In genomic region chr8:84945235-84945632, GRCm38 (mm10) we compare ENCODE assay signal across 8 mouse cellular contexts. TPM values are rescaled to one million over a fixed set of nuclear protein-coding genes. Genes with fewer than 3 reads are reported as not detected.
DNase-seq lines count a peak whose midpoint lies in the region; ATAC-seq and TF ChIP-seq lines count a peak whose summit lies in the region.

No protein-coding gene starts in this region.

- no peak for TF ChIP-seq POLR2A in brain, embryonic 14.5 days (IDR thresholded peaks at IDR 0.05; ENCODE audit: borderline replicate concordance, extremely low read depth, insufficient read depth, insufficient read length, poor library complexity, severe bottlenecking)

- no peak for TF ChIP-seq CTCF in brain, embryonic 14.5 days (IDR thresholded peaks at IDR 0.05; ENCODE audit: borderline replicate concordance, extremely low read depth, insufficient read depth, insufficient read length)

- no peak for ATAC-seq in megakaryocyte progenitor cell, adult 5-6 weeks (replicated peaks; ENCODE audit: poor library complexity)

- intact Hi-C loops in left cerebral cortex, postnatal 4 days (cut with DNase I): no loop called here

- DNase-seq in embryo, embryonic 11 days: peak; percentile 38
- DNase-seq in embryo, embryonic 9.5 days (ENCODE audit: extremely low spot score): no peak
- DNase-seq in brain, embryonic 14.5 days (ENCODE audit: low read depth): peak; percentile 86
- peak; percentile 77 to 85 for DNase-seq in frontal cortex, adult 2 months (ENCODE audit: extremely low spot score in 1 of 2, low spot score in 1 of 2)
- peak; percentile 40 for DNase-seq in left cerebral cortex, postnatal 4 days
- peak; percentile 90 to 94 for DNase-seq in right cerebral cortex, postnatal 10 days (ENCODE audit: low spot score in 2 of 2)
- no peak for DNase-seq in natural killer cell, adult 2 months (ENCODE audit: low spot score in 2 of 2)

RNA-seq across cellular contexts. Expression of gene Rtbdn, which starts 1.6 kb away (rescaled TPM):
- polyA plus RNA-seq in brain, embryonic 14.5 days (2012; rRNA removed): 7.2 and 7.6 TPM in 2 replicates
- polyA plus RNA-seq in frontal cortex, adult 2 months (2012; rRNA removed): 7.6 and 7.9 TPM in 2 replicates
- 1 to 10 TPM; 6.7 to 8.3 TPM for total RNA-seq in left cerebral cortex, postnatal 4 days (2021)
- total RNA-seq in megakaryocyte progenitor cell, adult 5-6 weeks (2015): not detected in 2 replicates
- not detected in 2 replicates for total RNA-seq in megakaryocyte progenitor cell, adult 5-6 weeks (2017)

RNA-seq across cellular contexts. Expression of gene Mast1, which starts 8.1 kb away (rescaled TPM):
- polyA plus RNA-seq in brain, embryonic 14.5 days (2012; rRNA removed): 133 and 166 TPM in 2 replicates
- polyA plus RNA-seq in frontal cortex, adult 2 months (2012; rRNA removed): 69.0 and 76.3 TPM in 2 replicates
- 100 to 1,000 TPM; 195 to 210 TPM for total RNA-seq in left cerebral cortex, postnatal 4 days (2021)
- total RNA-seq in megakaryocyte progenitor cell, adult 5-6 weeks (2015): not detected in 2 replicates
- 0.03 TPM in 1 of 2 replicates, not detected in the other for total RNA-seq in megakaryocyte progenitor cell, adult 5-6 weeks (2017)

RNA-seq across cellular contexts. Expression of gene Gm49661, which starts 24.0 kb away (rescaled TPM):
- not detected in 2 replicates for polyA plus RNA-seq in brain, embryonic 14.5 days (2012; rRNA removed)
- not detected in 2 replicates for polyA plus RNA-seq in frontal cortex, adult 2 months (2012; rRNA removed)
- not detected for total RNA-seq in left cerebral cortex, postnatal 4 days (2021)
- not detected in 2 replicates for total RNA-seq in megakaryocyte progenitor cell, adult 5-6 weeks (2015)
- total RNA-seq in megakaryocyte progenitor cell, adult 5-6 weeks (2017): not detected in 2 replicates

RNA-seq across cellular contexts. Expression of gene Prdx2, which starts 24.2 kb away (rescaled TPM):
- 756 and 915 TPM in 2 replicates for polyA plus RNA-seq in brain, embryonic 14.5 days (2012; rRNA removed)
- polyA plus RNA-seq in frontal cortex, adult 2 months (2012; rRNA removed): 318 and 332 TPM in 2 replicates
- 100 to 1,000 TPM; 665 to 681 TPM for total RNA-seq in left cerebral cortex, postnatal 4 days (2021)
- 266 and 310 TPM in 2 replicates for total RNA-seq in megakaryocyte progenitor cell, adult 5-6 weeks (2015)
- 340 and 388 TPM in 2 replicates for total RNA-seq in megakaryocyte progenitor cell, adult 5-6 weeks (2017)

RNA-seq across cellular contexts. Expression of gene Rnaseh2a, which starts 24.3 kb away (rescaled TPM):
- polyA plus RNA-seq in brain, embryonic 14.5 days (2012; rRNA removed): 41.8 and 51.3 TPM in 2 replicates
- 37.5 and 39.7 TPM in 2 replicates for polyA plus RNA-seq in frontal cortex, adult 2 months (2012; rRNA removed)
- total RNA-seq in left cerebral cortex, postnatal 4 days (2021): 10 to 100 TPM; 41.1 to 42.1 TPM
- 136 and 178 TPM in 2 replicates for total RNA-seq in megakaryocyte progenitor cell, adult 5-6 weeks (2015)
- total RNA-seq in megakaryocyte progenitor cell, adult 5-6 weeks (2017): 109 and 162 TPM in 2 replicates

Comparison
In these comparisons a context has a peak if more than half of its experiments do, and no peak if none do; other contexts are left out.
1. DNase-seq: peak in embryo, embryonic 11 days (single experiment), brain, embryonic 14.5 days (single experiment), frontal cortex, adult 2 months (2 of 2), left cerebral cortex, postnatal 4 days (single experiment) and right cerebral cortex, postnatal 10 days (2 of 2); none in embryo, embryonic 9.5 days (single experiment) and natural killer cell, adult 2 months (0 of 2).
2. RNA of gene Rtbdn, which starts 1.6 kb away (total RNA-seq): 6.7 to 8.3 TPM in left cerebral cortex, postnatal 4 days; not detected in megakaryocyte progenitor cell, adult 5-6 weeks; every median in the first group is over 4 times any median in the second.
3. RNA of gene Mast1, which starts 8.1 kb away (total RNA-seq): 195 to 210 TPM in left cerebral cortex, postnatal 4 days; 0.03 TPM in megakaryocyte progenitor cell, adult 5-6 weeks; every median in the first group is over 100 times any median in the second.